Mouse (Mus musculus): ENCODE data around the gene Ppp1r32. TPM values are rescaled to one million over a fixed set of nuclear protein-coding genes. Genes with fewer than 3 reads are reported as not detected.

The Ppp1r32 gene
- polyA plus RNA-seq, 1 experiment from 2014 or later = 0.15 TPM

DNA sequence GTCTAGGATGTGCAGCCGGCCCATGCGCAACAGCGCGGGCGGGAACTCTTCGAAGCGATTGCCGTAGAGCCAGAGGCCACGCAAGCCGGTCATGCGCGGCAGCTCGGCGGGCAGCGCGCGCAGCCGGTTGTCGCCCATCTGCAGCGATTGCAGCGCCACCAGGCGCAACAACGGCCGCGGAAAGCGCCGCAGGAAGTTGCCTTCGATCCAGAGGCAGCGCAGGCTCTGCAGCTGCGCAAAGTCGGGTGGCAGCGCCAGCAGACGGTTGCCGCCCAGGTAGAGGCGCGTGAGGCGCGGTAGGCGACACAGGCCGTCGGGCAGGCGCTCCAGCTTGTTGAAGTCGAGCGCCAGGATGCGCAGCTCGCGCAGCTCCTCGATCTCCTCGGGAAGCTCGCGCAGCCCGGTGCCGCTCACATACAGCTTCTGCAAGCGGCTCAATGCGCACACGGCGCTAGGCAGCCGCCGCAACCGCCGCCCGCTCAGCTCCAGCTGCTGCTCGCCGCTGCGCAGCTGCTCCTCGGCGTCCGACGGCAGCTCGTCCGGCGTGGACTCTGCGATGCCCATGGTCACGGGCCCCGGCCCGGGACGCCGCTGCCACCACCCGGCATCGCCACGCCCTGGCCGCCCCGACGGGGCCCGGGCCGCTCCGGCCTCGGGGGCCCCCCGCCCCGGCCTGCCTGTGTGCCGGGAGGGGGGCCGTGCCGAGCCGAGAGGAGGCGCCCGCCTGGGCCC, 25.8 kb downstream of the Ppp1r32 start, which contains the start of gene Lrrc10b:
TSS of gene Lrrc10b (minus strand) at position 722 of the 732 bp plus-strand sequence.
- H3K36me3 ChIP-seq (replicated peaks; ENCODE audit: insufficient read depth, low read length) = no peaks in the 10 kb centered on the region
- peaks cover 78% of the 10 kb centered on the region for H3K27me3 ChIP-seq (ENCODE audit: insufficient read depth, low read length)
- WGBS (ENCODE audit: insufficient replicate concordance) = 2% methylated on average over 82 of the region's 96 CpGs
- peak; percentile 63 for DNase-seq
- peak within 1 kb of the TSS; percentile 39 for H3K4me3 ChIP-seq (ENCODE audit: low read depth, low read length)
- H3K9ac ChIP-seq (replicated peaks) = no peak within 1 kb of the TSS
- no peak within 1 kb of the TSS for H3K27ac ChIP-seq (ENCODE audit: low read depth)
- no peak for TF ChIP-seq EP300 (IDR thresholded peaks at IDR 0.05; ENCODE audit: low read depth)
- TF ChIP-seq CTCF (IDR thresholded peaks at IDR 0.05; ENCODE audit: low read depth) = peak; percentile 54
- peak within 1 kb of the TSS; percentile 67 for H3K4me2 ChIP-seq (ENCODE audit: low read depth, low read length)
- H3K9me3 ChIP-seq (ENCODE audit: low read length) = no peaks in the 10 kb centered on the region
- ATAC-seq = peak; percentile 59
- peaks cover 9% of the 10 kb centered on the region; the same call in 1 of the 2 replicates for H3K4me1 ChIP-seq (ENCODE audit: insufficient read depth)

DNA sequence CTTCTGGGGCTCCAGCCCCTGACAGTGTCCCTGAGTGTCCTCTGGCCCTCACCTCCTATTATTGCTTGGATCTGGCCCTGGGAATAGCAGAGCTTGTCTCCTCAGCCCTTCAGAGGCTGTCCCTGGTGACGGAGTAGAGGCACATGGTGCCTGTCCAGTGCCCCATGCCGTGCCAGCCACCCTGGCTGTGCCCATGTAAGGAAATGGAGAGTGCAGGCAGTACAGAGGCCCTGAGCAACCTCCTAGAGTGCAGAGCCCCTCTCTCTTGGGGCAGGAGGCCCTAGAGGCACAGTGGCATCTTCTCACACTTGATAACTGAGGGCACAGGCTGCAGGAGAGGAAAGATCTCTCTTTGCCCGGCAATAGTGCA, 27.3 kb downstream of the Ppp1r32 start:
- no peak for TF ChIP-seq EP300 (IDR thresholded peaks at IDR 0.05; ENCODE audit: low read depth)
- TF ChIP-seq CTCF (IDR thresholded peaks at IDR 0.05; ENCODE audit: low read depth) = no peak
- H3K27me3 ChIP-seq (ENCODE audit: insufficient read depth, low read length) = peaks cover 70% of the 10 kb centered on the region
- no peaks in the 10 kb centered on the region for H3K9me3 ChIP-seq (ENCODE audit: low read length)
- H3K4me1 ChIP-seq (ENCODE audit: insufficient read depth) = peaks cover 9% of the 10 kb centered on the region; the same call in 1 of the 2 replicates
- WGBS (ENCODE audit: insufficient replicate concordance) = 51% methylated on average over 3 of the region's 3 CpGs
- no peak overlapping the region for H3K9ac ChIP-seq (replicated peaks)
- ATAC-seq = no peak
- no peak overlapping the region for H3K4me2 ChIP-seq (ENCODE audit: low read depth, low read length)
- no peak for DNase-seq
- no peaks in the 10 kb centered on the region for H3K36me3 ChIP-seq (replicated peaks; ENCODE audit: insufficient read depth, low read length)
- H3K4me3 ChIP-seq (ENCODE audit: low read depth, low read length) = no peak overlapping the region
- H3K27ac ChIP-seq (ENCODE audit: low read depth) = no peak overlapping the region

DNA sequence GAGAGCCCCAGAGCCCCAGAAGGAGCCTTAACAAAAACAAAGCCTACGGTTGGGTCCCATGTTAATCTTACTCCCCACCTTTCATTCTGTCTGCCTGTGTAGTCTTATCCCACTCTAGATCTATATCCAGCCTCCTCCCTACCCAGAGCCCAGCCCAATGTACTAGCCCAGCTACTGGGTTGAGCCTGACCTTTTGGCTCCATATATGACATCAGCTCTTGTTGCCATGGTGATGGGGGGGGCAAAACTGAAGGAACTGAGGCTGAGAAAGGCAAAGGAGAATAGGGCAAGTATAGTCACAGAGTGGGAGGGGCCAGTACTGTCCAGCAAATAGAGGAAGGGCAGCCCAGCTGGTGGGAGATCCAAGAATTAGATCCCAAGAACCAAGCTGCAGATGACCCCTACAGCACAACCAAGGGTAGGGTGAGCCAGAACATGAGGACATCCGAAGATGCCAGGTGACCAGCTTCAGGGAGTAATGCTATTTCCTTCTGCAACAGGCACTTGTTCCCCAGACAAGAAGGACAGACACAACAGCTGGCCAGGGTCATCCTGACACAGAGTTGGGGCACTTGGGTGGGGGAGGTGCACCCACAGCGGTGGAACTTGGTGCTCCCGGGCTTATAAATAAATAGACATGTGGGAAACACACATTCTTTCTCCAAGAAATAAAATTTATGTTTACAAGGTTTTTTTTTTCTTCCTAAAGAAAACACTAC, 27.9 kb downstream of the Ppp1r32 start:
- DNase-seq (no peak), ATAC-seq (no peak)
- H3K4me3 ChIP-seq (ENCODE audit: low read depth, low read length) = no peak overlapping the region
- peaks cover 68% of the 10 kb centered on the region for H3K27me3 ChIP-seq (ENCODE audit: insufficient read depth, low read length)
- TF ChIP-seq CTCF (IDR thresholded peaks at IDR 0.05; ENCODE audit: low read depth) = no peak
- no peak for TF ChIP-seq EP300 (IDR thresholded peaks at IDR 0.05; ENCODE audit: low read depth)
- H3K9me3 ChIP-seq (ENCODE audit: low read length) = no peaks in the 10 kb centered on the region
- H3K9ac ChIP-seq (replicated peaks) = no peak overlapping the region
- H3K4me2 ChIP-seq (ENCODE audit: low read depth, low read length) = no peak overlapping the region
- H3K4me1 ChIP-seq (ENCODE audit: insufficient read depth) = peaks cover 9% of the 10 kb centered on the region; the same call in 1 of the 2 replicates
- 56% methylated on average over 4 of the region's 4 CpGs for WGBS (ENCODE audit: insufficient replicate concordance)
- H3K36me3 ChIP-seq (replicated peaks; ENCODE audit: insufficient read depth, low read length) = no peaks in the 10 kb centered on the region
- no peak overlapping the region for H3K27ac ChIP-seq (ENCODE audit: low read depth)

DNA sequence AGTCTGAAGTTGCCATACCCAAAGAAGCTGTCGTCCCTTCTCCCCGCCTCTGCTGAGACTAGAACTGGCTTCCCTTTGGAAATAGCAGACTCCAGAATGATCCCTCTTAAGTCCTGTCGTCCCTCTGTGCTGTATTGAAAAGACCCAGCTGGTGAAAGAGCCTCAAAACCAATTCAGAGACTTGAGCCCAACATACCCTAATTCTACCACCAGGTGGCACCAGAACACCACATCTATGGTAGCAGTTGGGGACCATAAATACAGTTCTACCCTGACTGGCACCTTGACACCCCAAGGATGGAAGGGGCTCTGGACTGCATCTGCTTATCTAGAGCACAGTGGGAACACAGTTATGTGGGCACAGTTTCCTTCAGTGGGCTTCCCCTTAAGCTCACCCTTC, 33.0 kb downstream of the Ppp1r32 start:
- WGBS (ENCODE audit: insufficient replicate concordance) = 8% methylated on average over 3 of the region's 3 CpGs
- H3K9me3 ChIP-seq (ENCODE audit: low read length) = no peaks in the 10 kb centered on the region; the same call in 1 of the 2 replicates
- no peak overlapping the region for H3K4me2 ChIP-seq (ENCODE audit: low read depth, low read length)
- peaks cover 17% of the 10 kb centered on the region for H3K27me3 ChIP-seq (ENCODE audit: insufficient read depth, low read length)
- no peak overlapping the region for H3K27ac ChIP-seq (ENCODE audit: low read depth)
- H3K9ac ChIP-seq (replicated peaks) = no peak overlapping the region
- no peaks in the 10 kb centered on the region for H3K4me1 ChIP-seq (ENCODE audit: insufficient read depth)
- H3K4me3 ChIP-seq (ENCODE audit: low read depth, low read length) = no peak overlapping the region
- no peaks in the 10 kb centered on the region for H3K36me3 ChIP-seq (replicated peaks; ENCODE audit: insufficient read depth, low read length)
- DNase-seq (peak; percentile 69), ATAC-seq (no peak)
- TF ChIP-seq EP300 (IDR thresholded peaks at IDR 0.05; ENCODE audit: low read depth) = no peak
- TF ChIP-seq CTCF (IDR thresholded peaks at IDR 0.05; ENCODE audit: low read depth) = peak; percentile 96

DNA sequence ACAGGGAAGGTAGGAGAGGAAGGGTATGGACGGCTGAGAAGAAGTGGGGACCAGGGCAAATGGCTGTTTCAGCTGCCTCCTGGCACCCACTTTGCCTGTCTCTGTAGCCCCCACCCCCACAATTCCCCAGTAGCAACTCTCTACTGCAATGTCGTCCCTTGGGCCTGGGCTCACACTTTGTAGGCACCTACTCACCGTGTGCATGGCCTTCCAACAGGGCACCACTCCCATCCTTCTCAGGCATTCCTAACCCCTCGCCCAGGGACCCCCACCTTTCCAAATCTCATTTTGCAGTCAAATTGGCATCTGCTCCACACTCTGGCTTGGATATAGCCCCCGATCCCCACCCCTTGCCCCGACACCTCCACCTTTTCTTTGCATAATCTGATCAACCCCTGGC, 33.5 kb downstream of the Ppp1r32 start:
- Histone ChIP-seq H3K27me3 (ENCODE audit: insufficient read depth, low read length) (peaks cover 13% of the 10 kb centered on the region; the same call in 1 of the 2 replicates), H3K4me2 (ENCODE audit: low read depth, low read length) (no peak overlapping the region), H3K36me3 (replicated peaks; ENCODE audit: insufficient read depth, low read length) (no peaks in the 10 kb centered on the region), H3K9me3 (ENCODE audit: low read length) (no peaks in the 10 kb centered on the region; the same call in 1 of the 2 replicates), H3K9ac (replicated peaks) (no peak overlapping the region), H3K4me1 (ENCODE audit: insufficient read depth) (no peaks in the 10 kb centered on the region), H3K4me3 (ENCODE audit: low read depth, low read length) (no peak overlapping the region), H3K27ac (ENCODE audit: low read depth) (no peak overlapping the region)
- TF ChIP-seq CTCF (IDR thresholded peaks at IDR 0.05; ENCODE audit: low read depth) (no peak), EP300 (IDR thresholded peaks at IDR 0.05; ENCODE audit: low read depth) (no peak)
- no peak for ATAC-seq
- DNase-seq = no peak
- WGBS (ENCODE audit: insufficient replicate concordance) = 67% methylated on average over 6 of the region's 6 CpGs

DNA sequence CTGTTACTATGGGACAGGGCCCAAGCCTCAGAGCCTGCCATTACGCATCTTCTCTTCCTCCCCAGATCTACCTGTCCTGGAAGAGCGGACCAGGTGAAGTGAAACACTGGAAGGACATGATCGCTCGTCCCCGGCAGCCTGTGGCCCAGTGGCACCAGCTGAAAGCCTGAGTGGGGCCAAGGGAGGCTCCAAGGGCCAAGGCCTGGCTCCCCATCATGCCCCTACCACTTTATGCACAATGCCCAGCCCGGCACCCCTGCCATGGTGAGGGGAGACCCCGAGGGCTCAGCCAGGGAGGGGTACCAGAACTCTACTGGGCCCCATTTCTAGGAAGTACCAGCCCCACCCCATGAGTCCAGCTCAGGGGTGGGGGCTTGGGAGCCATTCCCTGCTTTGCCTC, 34.5 kb downstream of the Ppp1r32 start:
- Histone ChIP-seq H3K36me3 (replicated peaks; ENCODE audit: insufficient read depth, low read length) (no peaks in the 10 kb centered on the region), H3K4me2 (ENCODE audit: low read depth, low read length) (no peak overlapping the region), H3K4me1 (ENCODE audit: insufficient read depth) (no peaks in the 10 kb centered on the region), H3K27ac (ENCODE audit: low read depth) (no peak overlapping the region), H3K4me3 (ENCODE audit: low read depth, low read length) (no peak overlapping the region), H3K9me3 (ENCODE audit: low read length) (no peaks in the 10 kb centered on the region; the same call in 1 of the 2 replicates), H3K9ac (replicated peaks) (no peak overlapping the region), H3K27me3 (ENCODE audit: insufficient read depth, low read length) (peaks cover 7% of the 10 kb centered on the region; the same call in 1 of the 2 replicates)
- ATAC-seq = no peak
- no peak for DNase-seq
- TF ChIP-seq EP300 (IDR thresholded peaks at IDR 0.05; ENCODE audit: low read depth) = no peak
- no peak for TF ChIP-seq CTCF (IDR thresholded peaks at IDR 0.05; ENCODE audit: low read depth)
- WGBS (ENCODE audit: insufficient replicate concordance) = 87% methylated on average over 7 of the region's 7 CpGs
